Mouse (Mus musculus): Measurements from ENCODE around the gene Ube2e2. TPM values are rescaled to one million over a fixed set of nuclear protein-coding genes. Genes with fewer than 3 reads are reported as not detected.

Ube2e2 gene
- polyA plus RNA-seq, 1 experiment from 2014 or later: 53.7 TPM

DNA sequence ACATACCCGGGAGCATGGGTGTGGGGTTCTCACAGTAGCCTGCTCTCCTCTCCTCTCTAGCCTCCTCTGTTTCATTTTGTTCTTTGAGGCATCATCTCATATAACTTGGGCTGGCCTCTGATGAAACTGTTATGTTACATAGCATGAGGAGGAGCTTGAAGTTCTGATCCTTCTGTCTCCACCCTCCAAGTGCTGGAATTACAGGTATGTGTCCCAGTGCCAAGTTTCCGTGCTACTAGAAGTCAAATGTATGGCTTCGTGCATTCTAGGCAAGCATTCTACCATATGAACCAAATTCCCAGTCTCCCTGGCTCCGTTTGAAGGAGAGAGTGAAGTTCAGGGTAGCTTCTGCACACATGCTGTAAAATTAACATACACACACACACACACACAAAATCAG lies 363.6 kb downstream of the Ube2e2 start:
- Histone ChIP-seq H3K27ac (replicated peaks in 1 of 2; ENCODE audit: control insufficient read depth in 1 of 2, insufficient read depth in 1 of 2, low read depth in 2 of 2, low read length in 2 of 2) (no peak overlapping the region), H3K27me3 (ENCODE audit: control insufficient read depth, insufficient read depth, low read length) (no peaks in the 10 kb centered on the region), H3K36me3 (ENCODE audit: control insufficient read depth, insufficient read depth, low read length) (no peaks in the 10 kb centered on the region), H3K4me2 (ENCODE audit: low read length) (no peak overlapping the region), H3K9ac (ENCODE audit: low read length) (no peak overlapping the region), H3K4me3 (ENCODE audit: control insufficient read depth in 1 of 2, insufficient read depth in 1 of 2, low read depth in 1 of 2, low read length in 2 of 2) (no peak overlapping the region), H3K4me1 (ENCODE audit: control insufficient read depth in 2 of 2, insufficient read depth in 2 of 2, low read length in 2 of 2) (peaks cover 0 to 7% of the 10 kb centered on the region in 2 experiments; a peak in 1 of 4 replicates), H3K9me3 (ENCODE audit: control insufficient read depth, low read length) (no peaks in the 10 kb centered on the region)
- WGBS: 55% methylated on average over 4 of the region's 4 CpGs
- no peak for ATAC-seq (ENCODE audit: insufficient number of reproducible peaks, insufficient read depth, low FRiP score, low read depth)

Measured in heart, embryonic 14.5 days (tissue).